8 mouse cellular contexts compared by ENCODE assay signal in genomic region chr5:114658255-114658654, GRCm38 (mm10). TPM values are rescaled to one million over a fixed set of nuclear protein-coding genes. Genes with fewer than 3 reads are reported as not detected.
A peak's percentile ranks its signal among the peaks of the same experiment; 100 is the strongest.
DNase-seq lines count a peak whose midpoint lies in the region; ATAC-seq and TF ChIP-seq lines count a peak whose summit lies in the region.

Gene Trpv4, minus strand, starts transcription at chr5:114658421.

- H3K4me3 ChIP-seq in C2C12 (ENCODE audit: insufficient read depth, poor library complexity, severe bottlenecking), result no peak within 1 kb of the TSS
- H3K4me3 ChIP-seq in neural tube, embryonic 15.5 days (replicated peaks), result peak within 1 kb of the TSS; percentile 42

- no peak for TF ChIP-seq CTCF in C2C12 (IDR thresholded peaks at IDR 0.05; ENCODE audit: control insufficient read depth, insufficient read depth, insufficient read length)

- H3K79me2 ChIP-seq in C2C12 (ENCODE audit: control insufficient read depth, insufficient read depth), result no peaks in the 10 kb centered on the region

- no peaks in the 10 kb centered on the region for H3K9me3 ChIP-seq in neural tube, embryonic 15.5 days (replicated peaks)

- H3K4me2 ChIP-seq in neural tube, embryonic 15.5 days, result peak within 1 kb of the TSS; percentile 90

- no peak within 1 kb of the TSS for H3K27ac ChIP-seq in neural tube, embryonic 15.5 days (replicated peaks)

- peak within 1 kb of the TSS; percentile 21 for H3ac ChIP-seq in C2C12 (ENCODE audit: control insufficient read depth, insufficient read length, low read depth)

- no peaks in the 10 kb centered on the region for H3K79me3 ChIP-seq in C2C12 (ENCODE audit: low read depth)

- intact Hi-C loops in left cerebral cortex, postnatal 36 days (cut with DNase I), result no loop called here

- peak; percentile 25; the same call in 1 of the 2 replicates for ATAC-seq in granulocyte monocyte progenitor cell, adult 5-6 weeks (replicated peaks; ENCODE audit: poor library complexity, severe bottlenecking)
- no peak for ATAC-seq in neural tube, embryonic 15.5 days (ENCODE audit: low FRiP score)

- no peaks in the 10 kb centered on the region for H3K36me3 ChIP-seq in C2C12 (ENCODE audit: control insufficient read depth, insufficient read depth)
- no peaks in the 10 kb centered on the region for H3K36me3 ChIP-seq in neural tube, embryonic 15.5 days

- peak; percentile 39 for DNase-seq in adrenal gland, postnatal 36 days
- no peak for DNase-seq in adrenal gland, adult 2 months
- DNase-seq in kidney, postnatal 14 days, result peak; percentile 76
- no peak for DNase-seq in layer of hippocampus, adult 11-12 months (ENCODE audit: low spot score)
- DNase-seq in left cerebral cortex, postnatal 36 days (ENCODE audit: low spot score in 2 of 2), result no peak

- H3K9ac ChIP-seq in neural tube, embryonic 15.5 days (replicated peaks), result peak within 1 kb of the TSS; percentile 46

- WGBS in neural tube, embryonic 15.5 days, result 2% methylated on average over 41 of the region's 47 CpGs

- H3K27me3 ChIP-seq in C2C12 (ENCODE audit: control insufficient read depth, insufficient read depth, insufficient read length), result no peaks in the 10 kb centered on the region
- H3K27me3 ChIP-seq in neural tube, embryonic 15.5 days (replicated peaks), result peaks cover 48% of the 10 kb centered on the region

- H3K4me1 ChIP-seq in neural tube, embryonic 15.5 days, result peaks cover 14% of the 10 kb centered on the region

TF ChIP-seq in C2C12, 6 proteins besides CTCF, POLR2A, EP300 and RAD21:
- TF ChIP-seq MYOD1 (IDR thresholded peaks at IDR 0.05; ENCODE audit: control insufficient read depth, insufficient read length, low read depth) (no peak), MAX (IDR thresholded peaks at IDR 0.05) (no peak), CEBPB (IDR thresholded peaks at IDR 0.05; ENCODE audit: low read depth) (no peak), FOSL1 (IDR thresholded peaks at IDR 0.05; ENCODE audit: insufficient read depth, low read length, poor library complexity, severe bottlenecking) (no peak), USF1 (IDR thresholded peaks at IDR 0.05; ENCODE audit: low read depth) (no peak), MYOG (IDR thresholded peaks at IDR 0.05; ENCODE audit: control insufficient read depth, extremely low read depth, insufficient read length) (no peak)

RNA-seq across cellular contexts. Expression of gene Trpv4, which starts in this region (rescaled TPM):
- 1 to 10 TPM; 1.5 to 2.7 TPM for total RNA-seq in adrenal gland, postnatal 36 days (2021)
- 1 to 10 TPM; 2.5 to 3.1 TPM for total RNA-seq in adrenal gland, adult 2 months (2021)
- polyA plus RNA-seq in adrenal gland, adult 2 months (2012; rRNA removed), result 4.5 and 5.4 TPM in 2 replicates
- polyA plus RNA-seq in C2C12 (2012; fragmentation: generic; extraction: Trizol), result 0.55 TPM
- total RNA-seq in granulocyte monocyte progenitor cell, adult 5-6 weeks (2014; fragmentation: Nextera tagmentation), result 0.43 and 4.2 TPM in 2 replicates
- total RNA-seq in granulocyte monocyte progenitor cell, adult 5-6 weeks (2017), result 0.26 and 0.82 TPM in 2 replicates
- 1.4 and 1.6 TPM in 2 replicates for polyA plus RNA-seq in neural tube, embryonic 15.5 days (2015; fragmentation: Nextera tagmentation; extraction: Ambion mirVana)
- total RNA-seq in left cerebral cortex, postnatal 36 days (2021), result 1 to 10 TPM; 1.5 to 2.6 TPM

Comparison
In these comparisons a context has a peak if more than half of its experiments do, and no peak if none do; other contexts are left out.
1. DNase-seq: peak in adrenal gland, postnatal 36 days (2 of 2) and kidney, postnatal 14 days (single experiment); none in adrenal gland, adult 2 months (single experiment), layer of hippocampus, adult 11-12 months (single experiment) and left cerebral cortex, postnatal 36 days (0 of 2).